7 mouse cellular contexts compared by ENCODE assay signal in the genomic region with DNA sequence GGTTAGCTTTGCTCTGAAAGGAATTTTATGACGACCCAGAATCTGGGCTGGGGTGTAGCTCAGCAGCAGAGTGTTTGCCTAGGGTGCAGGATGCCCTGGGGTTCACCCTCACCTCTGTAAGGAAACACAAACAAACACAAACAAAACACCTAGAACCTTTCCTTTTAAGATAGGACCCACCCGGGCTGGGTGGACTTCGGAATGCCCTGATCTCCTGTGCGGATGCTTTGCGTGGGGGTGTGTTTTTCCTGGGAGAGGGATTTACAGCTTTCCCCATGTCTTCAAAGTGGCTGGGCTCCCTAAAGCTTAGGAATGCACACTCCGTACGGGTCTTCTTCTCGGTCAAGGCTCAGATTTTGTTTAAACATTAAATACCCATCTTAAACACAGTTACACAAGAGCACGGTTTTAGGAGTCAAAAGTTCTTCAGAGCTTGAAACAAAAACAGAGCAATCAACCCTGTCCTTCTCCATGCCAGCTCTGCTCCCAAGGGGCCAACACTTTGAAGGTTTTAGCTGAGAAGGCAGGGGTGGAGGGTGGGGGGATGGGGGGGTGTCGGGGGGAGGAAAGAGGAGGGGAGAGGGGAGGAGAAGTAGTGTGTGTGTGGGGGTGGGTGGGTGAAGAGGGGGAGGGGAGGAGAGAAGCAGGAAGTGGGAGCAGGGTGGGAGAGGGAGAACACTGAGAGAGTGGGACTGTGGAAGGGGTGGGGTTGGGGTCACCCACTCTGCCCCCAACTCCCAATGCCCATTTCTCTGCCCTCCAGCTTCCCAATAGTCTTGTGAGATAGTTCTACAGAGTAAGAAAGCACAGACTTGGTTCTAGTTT. TPM values are rescaled to one million over a fixed set of nuclear protein-coding genes. Genes with fewer than 3 reads are reported as not detected.
DNase-seq lines count a peak whose midpoint lies in the region; ATAC-seq and TF ChIP-seq lines count a peak whose summit lies in the region.

No protein-coding gene starts in this region.

- H3K36me3 ChIP-seq in lung, embryonic 14.5 days (ENCODE audit: insufficient read depth): 0 out of 2 replicates have a peak, but pooled peaks cover 3% of the 10 kb centered on the region
- no peaks in the 10 kb centered on the region for H3K36me3 ChIP-seq in embryonic facial prominence, embryonic 12.5 days
- H3K36me3 ChIP-seq in liver, postnatal 0 days (replicated peaks; ENCODE audit: insufficient read depth, low read length): no peaks in the 10 kb centered on the region

- H3K4me2 ChIP-seq in lung, embryonic 14.5 days: peak overlapping the region; percentile 50
- peak overlapping the region; percentile 17; the same call in 1 of the 2 replicates for H3K4me2 ChIP-seq in embryonic facial prominence, embryonic 12.5 days (replicated peaks)
- H3K4me2 ChIP-seq in liver, postnatal 0 days (ENCODE audit: low read depth, low read length): peak overlapping the region; percentile 18; the same call in 1 of the 2 replicates

- no peak overlapping the region for H3K4me3 ChIP-seq in lung, embryonic 14.5 days (ENCODE audit: low read depth, low read length)
- H3K4me3 ChIP-seq in embryonic facial prominence, embryonic 12.5 days: no peak overlapping the region
- H3K4me3 ChIP-seq in liver, postnatal 0 days (ENCODE audit: low read depth, low read length): no peak overlapping the region

- H3K27me3 ChIP-seq in lung, embryonic 14.5 days (ENCODE audit: insufficient read depth, low read length): no peaks in the 10 kb centered on the region
- H3K27me3 ChIP-seq in embryonic facial prominence, embryonic 12.5 days: no peaks in the 10 kb centered on the region
- no peaks in the 10 kb centered on the region for H3K27me3 ChIP-seq in liver, postnatal 0 days (ENCODE audit: insufficient read depth, low read length)

- peak; percentile 2 for ATAC-seq in lung, embryonic 14.5 days (ENCODE audit: insufficient read depth)
- ATAC-seq in embryonic facial prominence, embryonic 12.5 days (ENCODE audit: insufficient number of reproducible peaks, insufficient read depth, low FRiP score, low TSS enrichment): no peak
- no peak for ATAC-seq in liver, postnatal 0 days

- WGBS in lung, embryonic 14.5 days: 4% methylated on average over 10 of the region's 10 CpGs
- WGBS in embryonic facial prominence, embryonic 12.5 days: 15% methylated on average over 10 of the region's 10 CpGs
- 34% methylated on average over 10 of the region's 10 CpGs for WGBS in liver, postnatal 0 days (ENCODE audit: insufficient replicate concordance)

- H3K27ac ChIP-seq in lung, embryonic 14.5 days (ENCODE audit: low read depth): peak overlapping the region; percentile 88
- peak overlapping the region; percentile 52 for H3K27ac ChIP-seq in embryonic facial prominence, embryonic 12.5 days
- H3K27ac ChIP-seq in liver, postnatal 0 days (ENCODE audit: low read depth): peak overlapping the region; percentile 16; the same call in 1 of the 2 replicates

- DNase-seq in lung, embryonic 14.5 days: peak; percentile 68
- DNase-seq in lung, postnatal 4 days: no peak
- DNase-seq in kidney, adult 18-20 months: peak; percentile 51
- DNase-seq in liver, postnatal 0 days: no peak
- no peak for DNase-seq in frontal cortex, postnatal 25 days (ENCODE audit: low spot score in 2 of 2)
- DNase-seq in c-Kit-positive CD71-positive TER-119-positive erythroid progenitor cells, embryonic 14.5 days (ENCODE audit: low spot score): no peak

- no peak for TF ChIP-seq CTCF in lung, embryonic 14.5 days (IDR thresholded peaks at IDR 0.05; ENCODE audit: low read depth)
- TF ChIP-seq CTCF in liver, postnatal 0 days (IDR thresholded peaks at IDR 0.05; ENCODE audit: low read depth): no peak

- no peak for TF ChIP-seq EP300 in liver, postnatal 0 days (IDR thresholded peaks at IDR 0.05; ENCODE audit: low read depth)

- H3K9me3 ChIP-seq in lung, embryonic 14.5 days (ENCODE audit: low read depth, low read length): no peaks in the 10 kb centered on the region
- no peaks in the 10 kb centered on the region for H3K9me3 ChIP-seq in embryonic facial prominence, embryonic 12.5 days
- no peaks in the 10 kb centered on the region for H3K9me3 ChIP-seq in liver, postnatal 0 days (ENCODE audit: low read length)

- peak overlapping the region; percentile 22 for H3K9ac ChIP-seq in lung, embryonic 14.5 days
- 0 out of 2 replicates have a peak overlapping the region, but pooled peaks have one; percentile 19 for H3K9ac ChIP-seq in embryonic facial prominence, embryonic 12.5 days
- H3K9ac ChIP-seq in liver, postnatal 0 days (replicated peaks): no peak overlapping the region

- peaks cover 58% of the 10 kb centered on the region for H3K4me1 ChIP-seq in lung, embryonic 14.5 days (ENCODE audit: insufficient read depth)
- H3K4me1 ChIP-seq in embryonic facial prominence, embryonic 12.5 days: peaks cover 36% of the 10 kb centered on the region
- peaks cover 5% of the 10 kb centered on the region for H3K4me1 ChIP-seq in liver, postnatal 0 days (ENCODE audit: insufficient read depth)

RNA-seq across cellular contexts. Expression of a gene that starts 7.5 kb away (rescaled TPM):
- polyA plus RNA-seq in lung, embryonic 14.5 days (2014; fragmentation: Nextera tagmentation; extraction: Ambion mirVana): 19.4 and 19.7 TPM in 2 replicates
- 25.6 and 26.3 TPM in 2 replicates for polyA plus RNA-seq in embryonic facial prominence, embryonic 12.5 days (2016; fragmentation: Nextera tagmentation; extraction: Ambion mirVana)
- 1.1 and 1.2 TPM in 2 replicates for polyA plus RNA-seq in liver, postnatal 0 days (2015; fragmentation: Nextera tagmentation; extraction: Ambion mirVana)

Comparison
In these comparisons a context has a peak if more than half of its experiments do, and no peak if none do; other contexts are left out.
1. DNase-seq: peak in lung, embryonic 14.5 days (single experiment) and kidney, adult 18-20 months (single experiment); none in lung, postnatal 4 days (0 of 2), liver, postnatal 0 days (single experiment), frontal cortex, postnatal 25 days (0 of 2) and c-Kit-positive CD71-positive TER-119-positive erythroid progenitor cells, embryonic 14.5 days (single experiment).
2. H3K27ac ChIP-seq: peak in every context shown above with its lines; median percentile 88 in lung, embryonic 14.5 days; 52 in embryonic facial prominence, embryonic 12.5 days; 16 in liver, postnatal 0 days.
3. Peak in every context shown above with its lines, with median percentiles within 50 percentile points of each other: H3K4me2 ChIP-seq.